Mouse (Mus musculus): ENCODE measurements at regions not wholly inside any gene's neighbourhood (a gene's known extent, or its start where the extent isn't known, plus 50 kb on each side); places are given as distances from the start of the nearest gene placed in this dataset.

- DNase-seq (ENCODE audit: low spot score), result no peak
Measured at GRCm38 (mm10) chr13:91370021-91370420, 90.1 kb upstream of the Ssbp2 start.

GRCm38 (mm10) chr13:91370441-91370840, 89.6 kb upstream of the Ssbp2 start:
- no peak for DNase-seq (ENCODE audit: low spot score)

- peak; percentile 93 for DNase-seq (ENCODE audit: low spot score)
Measured at GRCm38 (mm10) chr13:91370886-91371595, 89.0 kb upstream of the Ssbp2 start.

- no peak for DNase-seq (ENCODE audit: low spot score)
Measured at GRCm38 (mm10) chr13:91371596-91371987, 88.5 kb upstream of the Ssbp2 start.

- no peak for DNase-seq (ENCODE audit: low spot score)
Measured at GRCm38 (mm10) chr13:91372130-91372875, 87.8 kb upstream of the Ssbp2 start.

GRCm38 (mm10) chr13:91374141-91374540, 85.9 kb upstream of the Ssbp2 start:
- no peak for DNase-seq (ENCODE audit: low spot score)

GRCm38 (mm10) chr13:91376556-91376955, 83.5 kb upstream of the Ssbp2 start:
- no peak for DNase-seq (ENCODE audit: low spot score)

- no peak for DNase-seq (ENCODE audit: low spot score)
Measured at GRCm38 (mm10) chr13:91377428-91377827, 82.7 kb upstream of the Ssbp2 start.

- DNase-seq (ENCODE audit: low spot score), result no peak
Measured at GRCm38 (mm10) chr13:91377972-91378371, 82.1 kb upstream of the Ssbp2 start.

GRCm38 (mm10) chr13:91385393-91385792, 74.7 kb upstream of the Ssbp2 start:
- DNase-seq (ENCODE audit: low spot score), result no peak

- DNase-seq (ENCODE audit: low spot score), result no peak
Measured at GRCm38 (mm10) chr13:91387913-91388312, 72.2 kb upstream of the Ssbp2 start.

- no peak for DNase-seq (ENCODE audit: low spot score)
Measured at GRCm38 (mm10) chr13:91403632-91404031, 56.5 kb upstream of the Ssbp2 start.

GRCm38 (mm10) chr13:91405027-91405426, 55.1 kb upstream of the Ssbp2 start:
- no peak for DNase-seq (ENCODE audit: low spot score)

- no peak for DNase-seq (ENCODE audit: low spot score)
Measured at GRCm38 (mm10) chr13:91410116-91410515, 50.0 kb upstream of the Ssbp2 start.

Data from left cerebral cortex, adult 11 months (tissue).